Mouse (Mus musculus): ENCODE data around the gene Ing5.
"Not testable (repeated sequence)": the region's sequence is repeated elsewhere in the genome, so short reads cannot be mapped to it uniquely, and the experiment has no call there.

Gene Ing5

GRCm38 (mm10) chr1:93803556-93804507 lies at the start of gene Ing5:
Gene Ing5 (plus strand): TSS chr1:93803965.
- peak; percentile 99 to 100 for DNase-seq

- DNase-seq: peak; percentile 90 to 97
These were observed 49.0 kb upstream of the Ing5 start, which contains the start of gene Thap4 for GRCm38 (mm10) chr1:93754573-93755290. Gene Thap4 (minus strand): TSS chr1:93754864.

GRCm38 (mm10) chr1:93755291-93755610 lies 48.5 kb upstream of the Ing5 start:
- no peak for DNase-seq

- DNase-seq: no peak
These were observed 48.1 kb upstream of the Ing5 start for GRCm38 (mm10) chr1:93755618-93756017.

GRCm38 (mm10) chr1:93756154-93756553 lies 47.6 kb upstream of the Ing5 start:
- DNase-seq: no peak

GRCm38 (mm10) chr1:93760076-93760475 lies 43.7 kb upstream of the Ing5 start:
- DNase-seq: no peak

- not testable (repeated sequence) for DNase-seq
These were observed 40.2 kb upstream of the Ing5 start for GRCm38 (mm10) chr1:93763531-93763930.

GRCm38 (mm10) chr1:93764871-93765591 lies 38.7 kb upstream of the Ing5 start:
- no peak for DNase-seq

- no peak for DNase-seq
These were observed 36.2 kb upstream of the Ing5 start for GRCm38 (mm10) chr1:93767600-93767999.

GRCm38 (mm10) chr1:93769901-93770300 lies 33.9 kb upstream of the Ing5 start:
- DNase-seq: no peak

GRCm38 (mm10) chr1:93776686-93777085 lies 27.1 kb upstream of the Ing5 start:
- no peak for DNase-seq

- DNase-seq: peak; percentile 28 to 32
These were observed 16.9 kb upstream of the Ing5 start for GRCm38 (mm10) chr1:93786912-93787311.

GRCm38 (mm10) chr1:93794526-93794925 lies 9.2 kb upstream of the Ing5 start:
- no peak for DNase-seq

- DNase-seq: no peak
These were observed 7.9 kb upstream of the Ing5 start for GRCm38 (mm10) chr1:93795886-93796285.

GRCm38 (mm10) chr1:93800670-93801503 lies 2.9 kb upstream of the Ing5 start:
- DNase-seq: no peak

GRCm38 (mm10) chr1:93801741-93802238 lies 2.0 kb upstream of the Ing5 start, which contains the start of gene Dtymk:
Gene Dtymk (minus strand): TSS chr1:93801934.
- peak; percentile 93 to 96 for DNase-seq

- no peak for DNase-seq
These were observed 994 bp upstream of the Ing5 start for GRCm38 (mm10) chr1:93802771-93803170.

GRCm38 (mm10) chr1:93804818-93805217 lies 1.1 kb downstream of the Ing5 start:
- no peak for DNase-seq

- DNase-seq: no peak
These were observed 1.6 kb downstream of the Ing5 start for GRCm38 (mm10) chr1:93805221-93805951.

GRCm38 (mm10) chr1:93808871-93809270 lies 5.1 kb downstream of the Ing5 start:
- no peak for DNase-seq

GRCm38 (mm10) chr1:93810011-93810410 lies 6.2 kb downstream of the Ing5 start:
- DNase-seq: no peak

Measured in cerebellum, adult 18-20 months (tissue).